Mouse (Mus musculus): ENCODE results near the gene Shkbp1. TPM values are rescaled to one million over a fixed set of nuclear protein-coding genes. Genes with fewer than 3 reads are reported as not detected.

Shkbp1 gene
- polyA plus RNA-seq, 1 experiment from 2014 or later = 46.6 TPM

DNA sequence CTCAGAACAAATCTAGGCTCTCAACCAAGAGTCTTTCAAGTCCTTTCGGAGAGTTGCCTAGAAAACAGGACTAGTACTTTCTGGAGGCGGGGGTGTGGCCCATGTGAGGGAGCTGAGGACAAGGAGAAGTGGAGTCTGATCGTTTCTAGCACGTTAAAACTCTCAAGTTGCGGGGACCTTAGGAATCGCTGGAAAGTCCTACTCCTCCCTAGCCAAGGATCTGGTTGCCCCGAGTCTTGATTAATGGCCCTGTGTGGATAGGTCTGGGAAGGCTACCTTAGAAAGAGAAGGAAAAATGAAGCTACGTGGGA is 24.3 kb downstream of the Shkbp1 start:
- H3K4me1 ChIP-seq (replicated peaks) = peaks cover 63% of the 10 kb centered on the region
- 4% methylated on average over 8 of the region's 8 CpGs for WGBS

DNA sequence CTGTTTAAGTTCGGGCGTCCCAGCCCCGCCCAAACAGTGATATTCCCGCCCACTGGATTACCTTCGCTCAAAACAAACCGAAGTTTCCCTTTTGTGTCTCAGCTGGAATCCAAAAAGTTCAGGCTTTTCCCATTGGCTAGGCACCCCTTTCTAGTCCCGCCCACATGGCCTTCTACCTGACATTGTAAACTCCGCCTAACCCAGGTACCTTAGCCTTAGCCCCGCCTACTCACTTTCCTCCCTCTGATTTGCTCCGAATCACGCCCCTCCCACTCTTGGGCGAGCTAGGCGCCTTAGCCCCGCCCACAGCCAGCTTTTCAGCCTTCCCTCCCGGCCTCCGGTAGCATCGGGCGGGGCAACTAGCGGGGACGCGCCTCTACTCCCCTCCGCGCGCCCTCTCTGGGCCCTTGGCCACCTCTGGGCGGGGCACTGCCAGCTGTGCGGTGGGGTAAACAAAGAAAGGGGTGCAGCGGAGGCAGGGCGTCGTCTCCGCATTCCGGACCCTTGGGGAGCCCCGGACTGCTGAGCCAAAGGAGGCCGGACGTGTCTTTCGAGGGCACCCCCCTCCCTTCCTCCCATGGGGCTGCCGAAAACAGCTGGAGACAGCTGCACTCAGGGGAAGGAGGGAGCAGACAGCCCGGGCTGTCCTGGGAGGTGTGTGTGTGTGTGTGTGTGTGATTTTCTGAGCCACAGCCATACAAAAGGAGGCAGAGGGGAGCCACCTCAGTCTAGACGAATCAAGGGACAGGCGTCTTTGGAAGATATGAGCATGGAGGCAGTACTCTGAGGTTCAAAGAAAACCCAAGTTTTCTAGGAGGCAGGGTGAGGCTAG is 24.9 kb downstream of the Shkbp1 start:
- under 1% methylated on average over 38 of the region's 39 CpGs for WGBS
- Histone ChIP-seq H3K36me3 (no peaks in the 10 kb centered on the region), H3K9ac (no peak overlapping the region), H3K4me2 (peak overlapping the region; percentile 64), H3K4me1 (replicated peaks) (peaks cover 61% of the 10 kb centered on the region), H3K9me3 (no peaks in the 10 kb centered on the region), H3K27ac (replicated peaks) (no peak overlapping the region), H3K27me3 (peaks cover 99% of the 10 kb centered on the region), H3K4me3 (peak overlapping the region; percentile 40)
- no peak for ATAC-seq (ENCODE audit: low FRiP score, low read depth)

More for the DNA sequence above, 24.3 kb downstream of the Shkbp1 start:
- no peak overlapping the region for H3K9ac ChIP-seq
- H3K36me3 ChIP-seq = no peaks in the 10 kb centered on the region
- peak overlapping the region; percentile 40; the same call in 1 of the 2 replicates for H3K4me3 ChIP-seq
- peaks cover 98% of the 10 kb centered on the region for H3K27me3 ChIP-seq
- no peak overlapping the region for H3K27ac ChIP-seq (replicated peaks)
- ATAC-seq (ENCODE audit: low FRiP score, low read depth) = no peak
- H3K9me3 ChIP-seq = no peaks in the 10 kb centered on the region
- peak overlapping the region; percentile 64 for H3K4me2 ChIP-seq

DNA sequence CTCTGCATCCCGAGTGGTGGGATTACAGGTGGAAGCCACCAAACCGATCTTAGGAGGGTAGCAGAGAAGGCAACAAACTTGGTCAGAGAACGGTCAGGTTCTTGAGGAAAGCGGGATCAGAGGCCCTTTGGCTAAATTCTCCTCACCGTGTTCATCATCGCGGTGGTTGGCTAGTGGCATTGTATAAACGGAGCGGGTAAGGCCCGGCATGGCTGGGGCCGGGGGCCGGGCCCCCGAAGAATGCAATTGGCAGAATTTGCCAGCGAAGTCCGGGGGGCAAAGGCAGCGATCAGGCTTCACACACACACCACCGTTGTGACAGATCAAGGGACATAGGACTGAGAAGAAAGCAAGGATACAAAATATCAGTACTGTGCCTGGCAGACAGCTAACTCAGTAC is 25.8 kb downstream of the Shkbp1 start:
- no peak for ATAC-seq (ENCODE audit: low FRiP score, low read depth)
- Histone ChIP-seq H3K27ac (replicated peaks) (no peak overlapping the region), H3K27me3 (peaks cover 95% of the 10 kb centered on the region), H3K9ac (no peak overlapping the region), H3K36me3 (no peaks in the 10 kb centered on the region), H3K9me3 (no peaks in the 10 kb centered on the region), H3K4me3 (no peak overlapping the region), H3K4me1 (replicated peaks) (peaks cover 67% of the 10 kb centered on the region), H3K4me2 (no peak overlapping the region)
- WGBS = 22% methylated on average over 17 of the region's 17 CpGs

DNA sequence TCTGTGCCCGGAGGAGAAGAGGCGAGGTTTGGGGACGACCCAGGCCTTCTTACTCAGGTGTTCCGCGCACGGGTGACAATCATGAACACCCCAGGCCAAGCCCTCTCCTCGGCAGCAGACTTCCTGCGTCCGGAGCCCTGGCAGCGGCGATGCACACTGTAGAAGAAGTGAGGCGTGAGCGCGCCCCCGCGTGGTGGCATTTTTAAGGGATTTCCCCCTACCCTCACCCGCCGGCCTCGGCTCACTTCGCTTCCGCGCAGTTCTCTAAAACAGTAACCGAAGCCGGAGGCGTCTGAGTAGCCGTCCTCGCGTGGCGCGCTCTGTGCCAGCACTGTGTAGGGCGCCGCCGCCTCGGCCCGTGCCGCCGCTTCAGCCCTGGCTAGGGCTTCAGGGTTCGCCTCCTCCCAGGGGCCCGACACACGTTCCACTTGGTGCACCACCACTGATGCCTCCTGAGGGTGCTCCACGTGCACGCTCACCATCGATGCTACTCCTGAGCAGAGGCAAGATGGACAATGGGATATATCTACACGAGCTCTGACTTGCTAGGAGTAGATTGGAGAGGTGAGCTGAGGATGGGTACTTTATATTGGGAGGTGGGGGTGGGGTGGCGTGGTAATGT is 26.4 kb downstream of the Shkbp1 start:
- WGBS = 4% methylated on average over 44 of the region's 45 CpGs
- Histone ChIP-seq H3K4me3 (peak overlapping the region; percentile 23), H3K4me2 (peak overlapping the region; percentile 50), H3K27ac (replicated peaks) (no peak overlapping the region), H3K9ac (no peak overlapping the region), H3K27me3 (peaks cover 95% of the 10 kb centered on the region), H3K9me3 (no peaks in the 10 kb centered on the region), H3K36me3 (no peaks in the 10 kb centered on the region), H3K4me1 (replicated peaks) (peaks cover 63% of the 10 kb centered on the region)
- ATAC-seq (ENCODE audit: low FRiP score, low read depth) = peak; percentile 12; the same call in 1 of the 2 replicates

DNA sequence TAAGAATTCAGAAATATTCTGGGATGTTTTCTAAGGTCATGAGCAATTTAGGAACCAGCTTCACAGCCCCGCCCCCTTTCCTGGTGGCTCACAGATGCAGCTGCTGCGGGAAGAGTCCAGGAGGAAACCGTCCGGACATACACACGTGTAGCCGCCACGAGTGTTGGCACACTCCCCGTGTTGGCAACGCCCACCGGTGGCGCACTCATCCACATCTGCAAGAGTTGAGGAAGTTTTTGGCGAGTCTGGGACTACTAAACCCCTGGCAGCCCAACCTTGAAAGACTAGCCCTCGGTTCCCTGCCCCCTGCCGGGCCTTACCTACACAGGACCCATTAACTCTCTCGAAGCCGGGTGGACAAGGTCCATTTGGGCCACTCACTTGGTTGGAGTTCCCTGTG is 27.2 kb downstream of the Shkbp1 start:
- no peaks in the 10 kb centered on the region for H3K9me3 ChIP-seq
- H3K4me2 ChIP-seq = no peak overlapping the region
- no peak overlapping the region for H3K9ac ChIP-seq
- peaks cover 94% of the 10 kb centered on the region for H3K27me3 ChIP-seq
- H3K27ac ChIP-seq (replicated peaks) = no peak overlapping the region
- H3K4me1 ChIP-seq (replicated peaks) = peaks cover 55% of the 10 kb centered on the region
- H3K36me3 ChIP-seq = no peaks in the 10 kb centered on the region
- WGBS = 36% methylated on average over 16 of the region's 16 CpGs
- no peak for ATAC-seq (ENCODE audit: low FRiP score, low read depth)
- H3K4me3 ChIP-seq = no peak overlapping the region

DNA sequence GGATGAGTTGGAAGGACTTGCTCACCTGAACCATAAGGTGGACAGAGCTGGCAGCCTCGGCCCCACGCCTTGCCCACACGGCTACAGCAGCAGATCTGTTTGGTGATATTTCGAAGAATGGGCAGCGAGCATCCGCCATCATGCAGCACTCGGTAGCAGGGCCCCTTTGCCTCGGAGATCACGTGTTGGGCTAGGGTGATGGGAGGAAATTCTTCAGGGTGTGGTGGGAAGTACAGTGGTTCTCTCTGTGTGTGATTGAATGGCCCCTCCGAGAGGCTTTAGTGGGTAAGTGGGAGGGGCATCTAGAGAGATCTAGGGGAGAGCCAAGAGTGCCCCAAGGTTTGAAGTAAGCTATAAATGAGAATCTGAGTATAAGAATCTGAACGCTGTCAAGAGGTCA is 27.7 kb downstream of the Shkbp1 start:
- Histone ChIP-seq H3K27ac (replicated peaks) (no peak overlapping the region), H3K4me1 (replicated peaks) (peaks cover 50% of the 10 kb centered on the region), H3K9me3 (no peaks in the 10 kb centered on the region), H3K27me3 (peaks cover 94% of the 10 kb centered on the region), H3K4me3 (no peak overlapping the region), H3K9ac (no peak overlapping the region), H3K4me2 (no peak overlapping the region), H3K36me3 (no peaks in the 10 kb centered on the region)
- WGBS = 88% methylated on average over 11 of the region's 11 CpGs
- ATAC-seq (ENCODE audit: low FRiP score, low read depth) = no peak

DNA sequence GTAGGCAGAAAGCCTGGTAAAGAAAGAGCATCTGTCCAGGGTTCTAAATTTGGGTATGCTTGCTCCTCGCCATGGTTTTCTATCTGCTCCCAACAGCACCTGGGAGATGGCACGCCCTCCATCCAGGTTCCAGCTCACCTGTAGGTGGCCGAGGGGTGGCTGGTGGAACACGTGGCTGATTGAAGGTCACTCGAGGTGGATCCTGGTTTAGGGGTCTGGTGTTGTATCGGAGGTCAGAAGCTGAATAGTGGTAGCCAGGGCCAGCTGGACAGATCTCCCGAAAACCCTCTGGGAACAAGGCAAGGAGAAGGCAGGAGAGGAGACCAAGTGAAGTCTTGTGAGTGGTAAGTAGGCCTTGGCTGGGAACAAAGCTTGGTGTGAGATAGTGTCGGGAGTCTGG is 28.3 kb downstream of the Shkbp1 start:
- Histone ChIP-seq H3K27ac (replicated peaks) (no peak overlapping the region), H3K4me2 (no peak overlapping the region), H3K4me3 (no peak overlapping the region), H3K36me3 (no peaks in the 10 kb centered on the region), H3K9me3 (no peaks in the 10 kb centered on the region), H3K4me1 (replicated peaks) (peaks cover 44% of the 10 kb centered on the region), H3K9ac (no peak overlapping the region), H3K27me3 (peaks cover 87% of the 10 kb centered on the region)
- no peak for ATAC-seq (ENCODE audit: low FRiP score, low read depth)
- 93% methylated on average over 8 of the region's 8 CpGs for WGBS

DNA sequence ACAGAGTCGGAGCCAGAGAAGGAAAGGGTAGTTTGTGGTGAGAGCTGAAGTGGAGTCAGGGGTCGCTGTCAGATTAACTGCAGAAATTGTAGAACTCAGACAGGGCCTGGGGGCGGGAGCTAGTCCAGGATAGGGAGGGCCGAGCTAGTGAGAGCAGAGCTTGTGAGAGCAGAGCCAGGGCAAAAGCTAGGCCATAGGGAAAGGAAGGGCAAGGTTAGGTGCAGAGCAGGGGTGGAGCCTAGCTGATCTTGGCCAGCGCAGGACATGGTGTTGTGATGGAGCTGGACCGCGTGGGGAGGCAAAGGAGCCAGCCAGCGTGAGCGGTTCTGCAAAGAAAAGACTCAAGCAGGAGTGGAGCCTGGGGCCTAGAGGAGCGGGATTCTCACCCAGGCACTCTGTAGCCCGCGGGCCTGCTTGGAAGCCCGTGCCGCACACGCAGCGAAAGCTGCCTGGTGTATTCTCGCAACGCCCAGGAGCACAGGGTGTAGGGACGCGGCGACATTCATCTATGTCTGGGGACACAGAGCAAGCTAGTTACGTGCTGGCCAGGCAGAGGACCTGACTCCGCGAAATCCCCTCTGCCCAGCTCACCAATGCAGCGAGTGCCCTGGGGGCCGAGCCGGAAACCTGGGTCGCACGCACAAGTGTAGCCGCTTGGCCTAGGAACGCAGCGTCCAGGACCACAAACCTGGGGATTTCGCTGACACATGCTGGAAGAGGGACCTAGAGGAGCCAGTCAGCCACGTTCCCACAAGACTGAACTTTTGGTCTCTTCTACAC is 29.5 kb downstream of the Shkbp1 start:
- Histone ChIP-seq H3K27ac (replicated peaks) (no peak overlapping the region), H3K4me2 (peak overlapping the region; percentile 46), H3K27me3 (peaks cover 78% of the 10 kb centered on the region), H3K9me3 (no peaks in the 10 kb centered on the region), H3K36me3 (no peaks in the 10 kb centered on the region), H3K4me1 (replicated peaks) (peaks cover 31% of the 10 kb centered on the region), H3K9ac (no peak overlapping the region), H3K4me3 (no peak overlapping the region; the same call in 1 of the 2 replicates)
- ATAC-seq (ENCODE audit: low FRiP score, low read depth) = no peak
- WGBS = 27% methylated on average over 34 of the region's 34 CpGs

DNA sequence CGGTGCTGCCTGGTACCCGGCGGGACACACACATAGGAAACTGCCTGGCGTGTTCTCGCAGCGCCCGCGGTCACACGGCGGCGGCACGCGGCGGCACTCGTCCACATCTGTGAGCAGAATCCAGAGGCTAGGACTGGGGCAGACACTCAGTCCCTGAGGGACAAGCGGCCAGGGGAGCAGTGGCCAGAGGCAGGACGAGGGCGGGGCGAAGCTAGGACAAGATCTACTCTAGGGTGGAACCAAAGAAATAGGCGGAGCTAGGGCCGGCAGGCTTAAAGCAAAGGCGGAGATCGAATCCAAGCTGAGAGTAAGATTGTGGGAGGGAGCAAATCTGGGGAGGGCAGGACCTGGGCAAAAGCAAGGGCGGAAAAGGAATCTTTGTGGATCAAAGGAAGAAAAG is 30.1 kb downstream of the Shkbp1 start:
- H3K27ac ChIP-seq (replicated peaks) = no peak overlapping the region
- no peak for ATAC-seq (ENCODE audit: low FRiP score, low read depth)
- H3K4me1 ChIP-seq (replicated peaks) = peaks cover 25% of the 10 kb centered on the region
- no peak overlapping the region for H3K9ac ChIP-seq
- no peaks in the 10 kb centered on the region for H3K9me3 ChIP-seq
- peak overlapping the region; percentile 46 for H3K4me2 ChIP-seq
- no peaks in the 10 kb centered on the region for H3K36me3 ChIP-seq
- 1% methylated on average over 24 of the region's 24 CpGs for WGBS
- peaks cover 72% of the 10 kb centered on the region for H3K27me3 ChIP-seq
- peak overlapping the region; percentile 20 for H3K4me3 ChIP-seq

DNA sequence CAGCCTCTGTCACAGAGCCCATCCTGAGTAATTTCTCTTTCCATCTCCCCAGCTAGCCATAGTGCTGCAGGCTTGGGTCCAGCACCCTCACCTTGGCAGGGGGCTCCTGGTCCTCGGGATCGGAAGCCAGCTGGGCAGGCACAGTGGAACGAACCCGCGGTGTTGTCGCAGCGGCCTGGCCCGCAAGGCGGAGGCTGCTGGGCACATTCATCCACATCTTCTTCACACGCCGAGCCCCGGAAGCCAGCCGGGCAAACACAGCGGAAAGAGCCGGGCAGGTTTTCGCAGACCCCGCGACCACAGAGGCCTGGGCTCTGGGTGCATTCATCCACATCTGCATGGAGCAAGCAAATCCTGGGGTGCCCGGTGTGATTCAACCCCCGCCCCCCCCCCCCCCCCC is 30.9 kb downstream of the Shkbp1 start:
- Histone ChIP-seq H3K4me3 (no peak overlapping the region), H3K36me3 (no peaks in the 10 kb centered on the region), H3K9me3 (no peaks in the 10 kb centered on the region), H3K27ac (replicated peaks) (no peak overlapping the region), H3K9ac (no peak overlapping the region), H3K4me1 (replicated peaks) (peaks cover 18% of the 10 kb centered on the region), H3K4me2 (no peak overlapping the region), H3K27me3 (peaks cover 64% of the 10 kb centered on the region)
- no peak for ATAC-seq (ENCODE audit: low FRiP score, low read depth)
- WGBS = 52% methylated on average over 18 of the region's 20 CpGs

DNA sequence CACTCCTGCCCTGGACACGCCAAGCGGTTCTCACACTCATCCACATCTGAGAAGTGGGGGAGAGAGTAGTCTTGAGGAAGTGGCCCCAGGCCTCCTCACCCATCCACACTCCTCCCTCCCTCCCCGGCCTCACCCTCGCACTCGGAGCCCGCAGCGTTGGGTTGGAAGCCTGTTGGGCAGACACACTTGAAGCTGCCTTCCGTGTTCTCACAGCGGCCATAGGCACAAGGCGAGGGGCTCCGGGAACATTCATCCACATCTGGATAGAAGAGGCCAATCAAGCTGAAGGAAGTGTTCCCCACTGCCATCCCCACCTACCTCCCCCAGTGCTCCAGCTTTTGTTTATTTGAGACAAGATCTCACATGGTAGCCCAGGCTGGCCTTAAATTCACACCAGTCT is 31.7 kb downstream of the Shkbp1 start:
- WGBS = 94% methylated on average over 11 of the region's 11 CpGs
- no peak for ATAC-seq (ENCODE audit: low FRiP score, low read depth)
- Histone ChIP-seq H3K27ac (replicated peaks) (no peak overlapping the region), H3K36me3 (no peaks in the 10 kb centered on the region), H3K4me3 (no peak overlapping the region), H3K4me1 (replicated peaks) (peaks cover 11% of the 10 kb centered on the region), H3K4me2 (no peak overlapping the region), H3K9me3 (no peaks in the 10 kb centered on the region), H3K9ac (no peak overlapping the region), H3K27me3 (peaks cover 57% of the 10 kb centered on the region)

DNA sequence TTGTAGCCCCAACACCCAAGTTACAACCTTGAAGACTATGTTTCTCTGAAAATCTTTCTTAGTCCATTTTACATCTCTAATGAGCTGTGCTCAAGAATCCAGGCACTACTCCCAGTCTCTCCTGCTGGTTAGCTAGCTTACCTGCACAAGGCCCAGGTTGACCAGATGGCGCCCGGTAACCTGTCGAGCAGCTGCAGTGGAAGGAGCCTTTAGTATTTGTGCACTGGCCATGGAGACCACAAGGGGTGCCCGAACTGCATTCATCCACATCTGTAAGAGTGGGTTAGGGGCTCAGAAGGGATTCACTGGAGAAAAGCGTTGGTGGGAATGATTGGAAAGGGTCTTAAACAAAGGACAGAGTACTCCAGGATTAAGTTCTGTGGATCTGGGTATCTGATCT is 32.8 kb downstream of the Shkbp1 start:
- ATAC-seq (ENCODE audit: low FRiP score, low read depth) = no peak
- peaks cover 10% of the 10 kb centered on the region for H3K4me1 ChIP-seq (replicated peaks)
- no peak overlapping the region for H3K9ac ChIP-seq
- 89% methylated on average over 5 of the region's 5 CpGs for WGBS
- H3K36me3 ChIP-seq = no peaks in the 10 kb centered on the region
- no peaks in the 10 kb centered on the region for H3K9me3 ChIP-seq
- no peak overlapping the region for H3K27ac ChIP-seq (replicated peaks)
- H3K4me2 ChIP-seq = no peak overlapping the region
- H3K27me3 ChIP-seq = peaks cover 45% of the 10 kb centered on the region
- no peak overlapping the region for H3K4me3 ChIP-seq
